Mouse (Mus musculus) heart, postnatal 10 days (tissue): Measurements from ENCODE around the gene Smok2b. TPM values are rescaled to one million over a fixed set of nuclear protein-coding genes. Genes with fewer than 3 reads are reported as not detected.
"Not testable (repeated sequence)": the region's sequence is repeated elsewhere in the genome, so short reads cannot be mapped to it uniquely, and the experiment has no call there.

ENCODE experiments used
- DNase-seq, 2 experiments: peaks; one replicate each; pipeline ENCODE4 v3.0.0; 2021
- intact Hi-C: fragments of 180-260 bp; cut with DNase I; formaldehyde crosslinking; loops from one replicate; pipeline ENCODE4 v1.15.1; 2025
- total RNA-seq, 2 experiments: library from RNA; stranded (reverse); gene quantifications; 2 replicates each; pipeline ENCODE4 v1.2.3; 2021

Gene Smok2b
- total RNA-seq, 2 experiments from 2014 or later: not detected

DNA sequence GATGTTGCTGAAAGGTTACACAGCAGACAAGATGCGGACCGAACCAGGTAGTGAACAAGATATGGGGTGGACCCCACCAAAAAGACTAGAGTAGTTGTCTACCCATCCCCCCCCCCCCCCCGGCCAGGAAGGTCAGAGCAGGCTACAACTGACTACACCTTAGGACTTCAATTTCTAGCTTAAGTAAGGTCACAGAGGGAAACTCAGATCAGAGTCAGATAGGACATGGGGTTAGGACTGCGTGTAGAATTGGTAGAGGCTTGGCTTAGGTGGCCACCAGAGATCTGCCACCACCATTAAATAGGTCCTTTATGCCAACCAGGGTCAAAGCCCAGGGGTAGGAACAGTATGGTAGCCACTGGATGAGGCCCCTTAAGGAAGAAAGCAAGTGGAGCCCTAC lies 9.4 kb downstream of the Smok2b start:
- DNase-seq, intact Hi-C loops: not testable (repeated sequence)

DNA sequence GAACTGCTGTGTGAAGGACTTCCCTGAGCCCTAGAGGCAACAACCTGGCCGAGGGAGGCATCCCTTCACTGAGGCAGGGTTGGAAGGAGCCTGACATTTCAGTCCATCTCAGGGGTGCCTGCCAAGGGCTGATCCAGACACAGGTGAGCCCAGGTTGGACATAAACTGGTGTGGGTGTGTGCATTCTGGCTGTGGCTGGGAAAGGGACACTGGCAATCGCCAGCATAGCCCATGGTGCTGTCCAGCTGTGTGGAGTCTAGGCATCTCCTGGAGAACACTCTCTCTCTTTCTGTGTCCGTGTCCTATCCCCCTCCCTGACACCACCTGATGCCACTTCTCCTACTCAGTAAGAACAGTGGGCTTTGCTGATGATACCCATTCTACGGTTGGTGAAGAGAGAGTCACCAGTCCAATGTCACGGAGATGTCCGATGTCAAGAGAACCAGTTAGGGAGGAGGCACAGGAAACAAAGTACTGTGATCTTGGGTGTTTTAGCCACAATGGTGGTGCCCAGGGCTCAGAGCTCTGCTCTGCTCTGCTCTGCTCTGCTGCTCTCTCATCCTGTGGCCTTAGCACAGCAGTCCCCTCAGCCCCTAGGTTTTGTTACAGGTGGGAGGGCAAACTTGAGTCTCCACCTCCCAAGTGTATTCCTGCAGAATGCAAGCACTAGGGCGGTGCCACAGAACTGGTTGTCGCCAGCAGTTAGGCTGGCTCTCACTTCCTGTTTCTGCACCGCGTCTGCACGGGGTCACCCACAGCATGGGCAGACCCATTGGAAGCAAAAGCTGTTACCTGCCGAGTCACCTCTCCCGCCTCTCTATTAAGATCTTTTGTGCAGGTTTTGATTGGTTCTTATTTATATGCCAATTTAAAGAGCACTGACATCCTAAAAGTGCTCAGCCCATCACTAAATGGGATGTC lies 11.0 kb downstream of the Smok2b start:
- DNase-seq, intact Hi-C loops: not testable (repeated sequence)

- intact Hi-C loops: not testable (repeated sequence)
Observed at GRCm38 (mm10) chr17:13254786-13255185, 24.7 kb downstream of the Smok2b start.

More at GRCm38 (mm10) chr17:13254786-13255185, 24.7 kb downstream of the Smok2b start:
- not testable (repeated sequence) for DNase-seq

Other genes starting within 250 kb of the Smok2b start
- 10 to 100 TPM; 50.2 to 51.6 TPM for gene Wtap, start 236.1 kb upstream of the Smok2b start, total RNA-seq
- 100 to 1,000 TPM; 815 to 853 TPM for gene Sod2, start 223.4 kb upstream of the Smok2b start, total RNA-seq
- not detected for gene Gpr31b, start 178.0 kb upstream of the Smok2b start, total RNA-seq
- gene Tcp10b, start 169.2 kb upstream of the Smok2b start, total RNA-seq: under 1 TPM; 0.17 to 0.36 TPM
- gene Unc93a, start 98.4 kb upstream of the Smok2b start, total RNA-seq: not detected
- not detected for gene Smok2a, start 9.1 kb upstream of the Smok2b start, total RNA-seq
- gene Tcp10c, start 124.3 kb downstream of the Smok2b start, total RNA-seq: not detected